Mouse (Mus musculus) forebrain, postnatal 0 days (tissue): ENCODE data around the gene Has3. TPM values are rescaled to one million over a fixed set of nuclear protein-coding genes. Genes with fewer than 3 reads are reported as not detected.

ENCODE experiments used
- ATAC-seq: fragments of 200-750 bp; cut with Nextera tagmentation; 2 replicates; pipeline ENCODE4 v1.8.0; 2017; ENCODE audit warnings: mild to moderate bottlenecking, moderate library complexity
- DNase-seq: peaks from one replicate; pipeline ENCODE4 v3.0.0-alpha.2; 2015
- H3K27ac ChIP-seq: fragments of 300-500 bp; sonication (generic); 2 replicates; pipeline ENCODE4 v1.5.1; 2014; ENCODE audit warnings: low read depth, mild to moderate bottlenecking, antibody characterized with exemption, low read length, moderate library complexity, mixed read lengths
- H3K27me3 ChIP-seq: fragments of 300-500 bp; sonication (generic); 2 replicates; pipeline ENCODE4 v1.6.1; 2014; ENCODE audit warnings: mild to moderate bottlenecking, low read length, mixed read lengths; ENCODE audit not compliant: insufficient read depth
- H3K36me3 ChIP-seq: fragments of 300-500 bp; sonication (generic); 2 replicates; pipeline ENCODE4 v1.6.1; 2014; ENCODE audit warnings: mild to moderate bottlenecking, moderate library complexity; ENCODE audit not compliant: insufficient read depth
- H3K4me1 ChIP-seq: fragments of 300-500 bp; sonication (generic); 2 replicates; pipeline ENCODE4 v1.6.1; 2014; ENCODE audit warnings: antibody characterized with exemption; ENCODE audit not compliant: insufficient read depth
- H3K4me2 ChIP-seq: fragments of 300-500 bp; sonication (generic); 2 replicates; pipeline ENCODE4 v1.6.1; 2014; ENCODE audit warnings: low read depth, mild to moderate bottlenecking, moderate library complexity
- H3K4me3 ChIP-seq: fragments of 300-500 bp; sonication (generic); 2 replicates; pipeline ENCODE4 v1.5.1; 2014; ENCODE audit warnings: low read depth, low read length, mixed read lengths
- H3K9ac ChIP-seq: fragments of 300-500 bp; sonication (generic); 2 replicates; pipeline ENCODE4 v1.6.1; 2014; ENCODE audit warnings: mild to moderate bottlenecking
- H3K9me3 ChIP-seq: fragments of 300-500 bp; sonication (generic); 2 replicates; pipeline ENCODE4 v1.6.1; 2016; ENCODE audit warnings: low read length
- CTCF ChIP-seq: sonication (generic); IDR thresholded peaks from 2 replicates; pipeline ENCODE4 v1.5.1; 2016; ENCODE audit warnings: antibody characterized with exemption, control low read depth, low read depth
- WGBS: fragments of 180-500 bp; shearing (Covaris S2); extraction: QIAGEN DNeasy Blood & Tissue Kit; methylation state at CpG from one replicate; pipeline ENCODE4 v1.1.7; 2014; 5-methylcytosine and 5-hydroxymethylcytosine counted together
- polyA plus RNA-seq: library from polyadenylated mRNA; unstranded; fragments of >200 nt; fragmentation: Nextera tagmentation; extraction: Ambion mirVana; gene quantifications from 2 replicates; pipeline ENCODE4 v1.2.1, GENCODE M21; 2015
- total RNA-seq: library from RNA; depleted of rRNA; stranded (reverse); fragments of >200 nt; gene quantifications from 2 replicates; pipeline ENCODE4 v1.2.3, GENCODE M21; 2014

Gene Has3
- total and polyA plus RNA-seq, 2 experiments from 2014 or later: 0.86 to 19.7 TPM

DNA sequence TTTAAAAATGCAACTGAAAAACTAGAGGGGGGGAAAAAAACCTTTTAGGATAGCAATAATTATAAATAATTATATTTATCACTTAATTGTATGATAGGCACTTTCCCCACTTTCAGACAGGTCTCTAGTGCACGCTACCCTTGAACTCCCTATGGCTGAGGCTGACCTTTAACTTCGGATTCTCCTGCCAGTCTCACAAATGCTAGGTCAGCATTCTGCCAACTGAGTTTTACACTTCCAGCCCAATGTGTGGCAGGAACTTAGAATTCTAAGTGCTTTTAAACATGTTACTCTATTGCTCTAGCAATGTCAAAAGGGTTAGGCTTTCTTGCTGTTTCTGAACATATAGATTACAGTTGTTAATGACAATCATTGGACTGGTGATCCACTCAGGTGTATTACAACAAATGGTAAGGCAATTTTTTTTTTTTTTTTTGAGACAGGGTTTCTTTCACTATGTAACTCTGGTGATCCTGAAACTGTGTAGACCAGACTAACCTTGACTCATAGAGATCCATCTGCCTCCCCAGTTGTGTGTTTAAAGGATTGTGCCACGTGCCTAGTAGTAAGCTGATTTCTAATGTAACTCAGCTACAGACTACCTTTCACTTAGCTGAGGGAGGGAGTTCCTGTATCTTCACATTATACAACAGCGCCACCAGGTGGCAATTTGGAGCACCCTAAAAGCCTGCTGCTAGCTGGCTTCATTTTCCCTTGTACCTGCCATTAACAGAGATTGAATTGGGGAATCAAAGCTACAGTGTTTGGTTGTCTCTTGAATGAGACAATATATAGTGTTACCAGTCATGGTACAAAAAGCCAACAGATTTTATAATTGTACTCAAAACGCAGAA is 17.5 kb downstream of the Has3 start:
- no peak overlapping the region for H3K4me3 ChIP-seq
- no peak overlapping the region for H3K27ac ChIP-seq
- H3K9me3 ChIP-seq: no peaks in the 10 kb centered on the region
- peaks cover 20% of the 10 kb centered on the region for H3K36me3 ChIP-seq
- DNase-seq (peak; percentile 91), ATAC-seq (peak; percentile 89)
- H3K4me1 ChIP-seq: peaks cover 7% of the 10 kb centered on the region
- H3K4me2 ChIP-seq: no peak overlapping the region
- H3K27me3 ChIP-seq: no peaks in the 10 kb centered on the region
- WGBS: 44% methylated on average over 5 of the region's 5 CpGs
- H3K9ac ChIP-seq: no peak overlapping the region
- peak; percentile 92 for TF ChIP-seq CTCF

DNA sequence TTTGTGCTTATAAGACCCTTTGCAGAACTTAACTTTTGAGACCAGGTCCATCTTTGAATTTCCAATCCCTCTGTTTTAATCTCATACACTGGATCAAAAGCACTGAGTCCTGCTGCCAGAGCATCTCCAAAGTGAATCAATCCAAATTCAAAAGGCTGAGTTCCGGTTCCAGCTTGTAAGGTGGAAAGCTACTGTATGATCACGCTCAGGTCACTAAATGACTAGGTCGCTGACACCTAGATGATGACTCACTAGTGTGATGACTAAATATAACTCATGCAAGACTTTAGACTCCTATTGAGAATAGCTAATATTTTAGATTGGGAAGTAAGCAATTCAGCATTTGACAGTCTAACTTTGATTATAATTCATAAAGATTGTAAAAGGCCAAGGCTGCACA is 18.8 kb downstream of the Has3 start:
- Histone ChIP-seq H3K27me3 (no peaks in the 10 kb centered on the region), H3K36me3 (peaks cover 15% of the 10 kb centered on the region), H3K4me1 (peaks cover 7% of the 10 kb centered on the region), H3K4me2 (no peak overlapping the region), H3K27ac (no peak overlapping the region), H3K9ac (no peak overlapping the region), H3K9me3 (no peaks in the 10 kb centered on the region), H3K4me3 (no peak overlapping the region)
- TF ChIP-seq CTCF: no peak
- WGBS: 91% methylated on average over 3 of the region's 3 CpGs
- ATAC-seq (no peak), DNase-seq (no peak)

DNA sequence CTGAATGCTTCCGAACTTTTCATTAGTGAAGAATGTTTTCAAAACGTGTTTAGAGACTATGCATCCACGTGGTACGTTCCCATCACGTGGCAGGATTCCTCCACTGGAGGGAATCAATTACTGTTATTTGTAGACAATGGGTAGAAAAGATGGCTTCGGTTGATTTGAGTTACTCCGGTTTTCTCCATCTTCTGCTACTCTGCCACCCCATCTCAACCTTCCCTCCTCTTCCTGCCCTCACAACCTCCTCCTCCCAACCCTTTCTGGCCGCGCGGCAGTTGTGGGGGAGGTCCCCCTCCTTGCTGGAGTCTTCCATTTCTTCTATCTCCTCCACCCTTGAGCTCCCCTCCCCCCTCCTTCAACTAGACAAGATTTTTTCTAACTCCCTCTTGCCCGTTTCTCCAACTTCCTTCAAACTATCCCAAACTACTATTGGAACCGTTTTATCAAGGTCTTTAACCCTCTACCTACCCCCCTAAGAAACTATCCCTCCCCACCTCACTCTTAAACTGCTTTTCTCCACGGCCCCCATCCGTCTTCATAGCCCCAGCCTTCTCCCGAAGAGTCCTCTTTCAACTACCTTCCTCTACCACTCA is 22.3 kb downstream of the Has3 start:
- Histone ChIP-seq H3K4me1 (peaks cover 7% of the 10 kb centered on the region), H3K36me3 (0 out of 2 replicates have a peak, but pooled peaks cover 7% of the 10 kb centered on the region), H3K4me2 (peak overlapping the region; percentile 86), H3K4me3 (peak overlapping the region; percentile 94), H3K9ac (peak overlapping the region; percentile 92), H3K9me3 (no peaks in the 10 kb centered on the region), H3K27ac (peak overlapping the region; percentile 94; the same call in 1 of the 2 replicates), H3K27me3 (no peaks in the 10 kb centered on the region)
- WGBS: under 1% methylated on average over 15 of the region's 15 CpGs
- no peak; the same call in 1 of the 2 replicates for ATAC-seq
- TF ChIP-seq CTCF: no peak
- DNase-seq: peak; percentile 62

DNA sequence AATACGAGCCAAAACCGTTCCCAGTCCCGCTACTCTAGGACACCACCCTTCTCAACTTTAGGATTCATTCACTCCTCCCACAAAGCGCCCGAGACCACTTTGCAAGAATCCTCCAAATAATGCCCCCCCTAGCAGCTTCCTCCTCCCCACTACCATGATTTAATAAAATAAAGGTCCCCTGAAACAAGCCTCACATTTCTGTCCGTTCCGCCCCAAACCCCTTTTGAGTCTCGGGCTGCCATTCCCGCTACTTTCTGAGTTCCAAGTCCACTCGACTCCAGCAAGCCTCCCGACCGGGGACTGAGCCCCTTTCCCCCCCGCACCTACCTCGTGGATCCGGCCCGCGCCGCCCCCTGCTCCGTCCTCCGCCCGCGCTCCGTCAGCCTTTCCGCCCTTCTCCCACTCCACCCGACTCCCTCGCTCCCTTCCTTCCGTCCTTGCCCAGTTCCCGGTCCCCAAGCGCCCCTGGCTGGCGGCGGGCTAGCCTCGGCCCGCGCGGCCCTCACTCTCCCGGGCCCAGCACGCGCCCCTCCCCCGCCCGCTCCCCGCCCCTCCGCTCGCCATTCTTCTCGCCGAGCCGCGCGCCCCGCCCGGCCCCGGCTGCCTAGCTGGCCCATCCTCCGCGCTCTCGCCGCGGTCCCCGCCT is 22.9 kb downstream of the Has3 start:
- peak; percentile 77 for ATAC-seq
- DNase-seq: peak; percentile 44
- Histone ChIP-seq H3K4me2 (peak overlapping the region; percentile 86), H3K27me3 (no peaks in the 10 kb centered on the region), H3K36me3 (peaks cover 9% of the 10 kb centered on the region; the same call in 1 of the 2 replicates), H3K9ac (peak overlapping the region; percentile 92), H3K27ac (peak overlapping the region; percentile 94), H3K4me3 (peak overlapping the region; percentile 94), H3K4me1 (peaks cover 7% of the 10 kb centered on the region), H3K9me3 (no peaks in the 10 kb centered on the region)
- 2% methylated on average over 55 of the region's 57 CpGs for WGBS
- no peak for TF ChIP-seq CTCF

DNA sequence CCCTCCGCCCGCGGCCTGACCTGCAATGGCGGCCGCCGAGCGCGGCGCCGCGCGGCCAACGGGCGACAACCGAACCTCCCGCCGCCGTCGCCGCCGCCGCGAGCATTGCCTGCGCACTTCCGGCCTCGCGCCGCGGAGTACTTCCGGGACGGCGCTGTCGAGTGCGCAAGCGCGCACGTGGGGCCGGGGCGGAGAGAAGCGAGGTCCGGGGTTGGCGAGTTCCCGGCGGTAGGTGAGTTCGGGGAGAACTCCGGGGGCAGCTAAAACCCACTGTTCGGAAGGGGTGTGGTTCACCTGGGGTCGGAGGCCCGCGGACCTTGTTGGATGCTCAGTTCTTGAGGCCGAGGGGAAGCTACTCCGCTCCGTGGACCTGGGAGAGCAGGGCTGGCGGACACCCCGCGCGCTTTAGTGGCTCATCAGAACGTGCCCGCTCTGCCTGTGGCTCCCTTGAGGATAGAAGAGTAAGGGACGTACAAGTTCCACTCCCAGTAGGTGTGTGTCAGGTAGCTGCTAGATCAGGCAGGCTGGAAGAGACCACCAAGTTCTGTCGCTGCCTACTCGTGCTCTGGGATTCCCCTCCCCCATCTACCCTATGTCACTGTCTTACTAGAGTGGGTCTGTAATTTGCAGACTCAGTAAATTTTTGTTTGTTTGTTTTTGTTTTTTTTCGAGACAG is 23.6 kb downstream of the Has3 start, which contains the start of gene Utp4:
TSS of gene Utp4 (plus strand) at position 156 of the 676 bp plus-strand sequence.
- Histone ChIP-seq H3K4me3 (peak within 1 kb of the TSS; percentile 94), H3K9ac (peak within 1 kb of the TSS; percentile 92), H3K4me1 (peaks cover 7% of the 10 kb centered on the region), H3K36me3 (peaks cover 16% of the 10 kb centered on the region; the same call in 1 of the 2 replicates), H3K4me2 (peak within 1 kb of the TSS; percentile 86), H3K27ac (peak within 1 kb of the TSS; percentile 94), H3K27me3 (no peaks in the 10 kb centered on the region), H3K9me3 (no peaks in the 10 kb centered on the region)
- WGBS: under 1% methylated on average over 51 of the region's 63 CpGs
- peak; percentile 98 for ATAC-seq
- peak; percentile 93 for DNase-seq
- peak; percentile 21; the same call in 1 of the 2 replicates for TF ChIP-seq CTCF

DNA sequence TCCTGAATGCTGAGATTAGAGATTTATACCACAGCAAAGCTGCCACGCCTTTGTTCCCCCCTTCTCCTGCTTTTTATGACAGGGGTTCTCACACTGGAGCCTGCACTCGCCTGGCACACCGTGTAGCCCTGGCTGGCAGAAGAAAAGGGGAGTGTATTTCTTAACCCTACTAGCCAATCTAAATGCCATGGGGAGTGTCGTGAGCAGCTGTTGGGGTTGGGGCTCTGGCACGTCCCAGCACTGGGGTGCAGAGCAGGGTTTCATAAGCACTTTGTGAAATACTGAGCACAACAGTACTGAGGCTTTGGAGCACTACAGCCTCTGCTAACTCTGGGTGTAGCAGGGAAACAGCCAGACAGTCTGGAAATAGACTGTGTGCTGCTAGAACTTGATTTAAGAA is 29.4 kb downstream of the Has3 start:
- 93% methylated on average over 5 of the region's 5 CpGs for WGBS
- Histone ChIP-seq H3K36me3 (peaks cover 51% of the 10 kb centered on the region), H3K9me3 (no peaks in the 10 kb centered on the region), H3K27me3 (no peaks in the 10 kb centered on the region), H3K9ac (no peak overlapping the region), H3K27ac (no peak overlapping the region), H3K4me3 (no peak overlapping the region), H3K4me2 (no peak overlapping the region), H3K4me1 (no peaks in the 10 kb centered on the region)
- no peak for DNase-seq
- TF ChIP-seq CTCF: no peak
- ATAC-seq: no peak
